Mouse (Mus musculus) limb, embryonic 11.5 days (tissue): ENCODE measurements at regions not wholly inside any gene's neighbourhood (a gene's known extent, or its start where the extent isn't known, plus 50 kb on each side); places are given as distances from the start of the nearest gene placed in this dataset.

Experiments used
- ATAC-seq: fragments of 200-750 bp; cut with Nextera tagmentation; 2 replicates; pipeline ENCODE4 v1.8.0; 2017; ENCODE audit warnings: low read depth; ENCODE audit not compliant: insufficient number of reproducible peaks, low FRiP score, low TSS enrichment
- DNase-seq: peaks from one replicate; pipeline ENCODE4 v3.0.0-alpha.2; 2015; ENCODE audit warnings: low spot score
- H3K27ac ChIP-seq: fragments of 300-500 bp; sonication (generic); replicated peaks from 2 replicates; pipeline ENCODE4 v1.5.1; 2014; ENCODE audit warnings: low read depth, mild to moderate bottlenecking, low read length
- H3K27me3 ChIP-seq: fragments of 300-500 bp; sonication (generic); 2 replicates; pipeline ENCODE4 v1.6.1; 2014; ENCODE audit warnings: mild to moderate bottlenecking, low read length, mixed read lengths; ENCODE audit not compliant: control insufficient read depth, insufficient read depth
- H3K36me3 ChIP-seq: fragments of 300-500 bp; sonication (generic); 2 replicates; pipeline ENCODE4 v1.6.1; 2014; ENCODE audit warnings: mild to moderate bottlenecking, low read length, moderate library complexity, mixed read lengths; ENCODE audit not compliant: control insufficient read depth, insufficient read depth
- H3K4me1 ChIP-seq: fragments of 300-500 bp; sonication (generic); 2 replicates; pipeline ENCODE4 v1.6.1; 2014; ENCODE audit warnings: low read length, mixed read lengths; ENCODE audit not compliant: control insufficient read depth, insufficient read depth
- H3K4me2 ChIP-seq: fragments of 300-500 bp; sonication (generic); 2 replicates; pipeline ENCODE4 v1.6.1; 2014; ENCODE audit warnings: low read depth, mild to moderate bottlenecking, moderate library complexity; ENCODE audit not compliant: severe bottlenecking
- H3K4me3 ChIP-seq: fragments of 300-500 bp; sonication (generic); 2 replicates; pipeline ENCODE4 v1.5.1; 2014; ENCODE audit warnings: low read depth, low read length
- H3K9ac ChIP-seq: fragments of 300-500 bp; sonication (generic); 2 replicates; pipeline ENCODE4 v1.6.1; 2014; ENCODE audit warnings: mild to moderate bottlenecking, low read length
- H3K9me3 ChIP-seq: fragments of 300-500 bp; sonication (generic); 2 replicates; pipeline ENCODE4 v1.6.1; 2016; ENCODE audit warnings: low read length; ENCODE audit not compliant: control insufficient read depth
- WGBS: fragments of 180-500 bp; shearing (Covaris S2); extraction: QIAGEN DNeasy Blood & Tissue Kit; methylation state at CpG from one replicate; pipeline ENCODE4 v1.1.7; 2014; 5-methylcytosine and 5-hydroxymethylcytosine counted together

DNA sequence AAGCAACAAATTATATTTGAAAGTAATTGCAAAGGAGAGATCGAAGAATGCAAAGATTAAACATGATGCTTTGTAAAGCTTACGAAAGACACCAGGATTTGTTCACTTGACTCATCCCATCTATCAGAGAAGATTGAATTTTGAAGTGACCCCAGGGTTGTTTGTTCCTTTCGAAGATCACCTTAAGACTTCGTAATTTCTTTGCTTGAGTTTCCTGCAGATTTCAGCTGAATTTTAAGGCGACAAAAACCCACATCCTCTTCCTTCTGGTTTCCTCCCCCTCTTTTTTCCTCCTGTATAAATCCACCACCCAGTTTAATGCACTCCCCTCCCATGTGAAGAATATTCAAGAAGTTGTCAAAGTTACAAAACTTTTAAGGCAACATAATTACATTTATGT is 747.7 kb upstream of the A1bg start:
- Histone ChIP-seq H3K9me3 (no peaks in the 10 kb centered on the region), H3K36me3 (no peaks in the 10 kb centered on the region), H3K27me3 (no peaks in the 10 kb centered on the region), H3K4me3 (no peak overlapping the region), H3K9ac (no peak overlapping the region), H3K4me2 (no peak overlapping the region), H3K27ac (no peak overlapping the region), H3K4me1 (no peaks in the 10 kb centered on the region)
- ATAC-seq (no peak), DNase-seq (no peak)
- 79% methylated on average over 5 of the region's 5 CpGs for WGBS

DNA sequence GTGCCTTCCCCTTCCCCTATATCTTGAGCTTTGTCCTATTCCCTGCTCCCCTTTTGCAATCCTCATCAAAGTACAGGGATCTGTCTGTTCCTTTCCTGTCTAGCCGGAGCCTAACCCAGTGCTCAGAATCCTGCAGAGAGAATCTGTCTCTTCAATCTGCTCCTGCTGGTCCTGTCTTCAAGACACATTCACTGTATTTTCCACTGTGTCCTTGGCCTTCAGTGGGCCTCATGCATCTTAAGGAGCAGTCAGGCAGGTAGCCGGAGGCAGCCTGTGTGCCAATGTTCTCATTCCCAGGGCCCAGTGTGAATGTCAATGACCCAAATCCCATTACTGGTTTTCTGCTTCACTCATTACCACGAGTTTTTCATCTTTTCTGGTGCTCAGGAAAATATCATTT is 737.8 kb upstream of the A1bg start:
- H3K27ac ChIP-seq, result no peak overlapping the region
- H3K27me3 ChIP-seq, result no peaks in the 10 kb centered on the region
- WGBS, result 66% methylated on average over 3 of the region's 3 CpGs
- DNase-seq, result no peak
- H3K4me1 ChIP-seq, result no peaks in the 10 kb centered on the region
- H3K9ac ChIP-seq, result no peak overlapping the region
- no peak for ATAC-seq
- H3K4me3 ChIP-seq, result no peak overlapping the region
- H3K9me3 ChIP-seq, result no peaks in the 10 kb centered on the region
- H3K36me3 ChIP-seq, result no peaks in the 10 kb centered on the region
- no peak overlapping the region for H3K4me2 ChIP-seq

DNA sequence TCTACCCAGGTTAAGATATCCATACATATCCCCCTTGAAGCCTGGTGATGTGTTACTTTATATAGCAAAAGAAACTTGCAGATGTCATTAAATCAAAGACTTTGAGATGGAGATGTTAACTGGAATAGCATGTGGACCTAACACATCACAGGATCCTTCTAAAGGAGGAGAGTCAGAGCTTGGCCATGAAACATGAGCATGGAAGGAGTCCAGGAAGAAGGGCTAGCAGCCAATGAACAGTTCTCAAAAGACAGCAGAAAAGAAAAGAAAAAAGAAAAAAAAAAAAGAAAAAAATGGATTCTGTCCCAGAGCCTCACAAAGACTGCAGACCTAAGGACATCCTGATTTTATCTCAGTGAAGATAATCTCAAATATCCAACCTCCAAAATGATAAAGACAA is 734.1 kb upstream of the A1bg start:
- Histone ChIP-seq H3K4me2 (no peak overlapping the region), H3K27me3 (no peaks in the 10 kb centered on the region), H3K4me3 (no peak overlapping the region), H3K27ac (no peak overlapping the region), H3K4me1 (no peaks in the 10 kb centered on the region), H3K9ac (no peak overlapping the region), H3K9me3 (no peaks in the 10 kb centered on the region), H3K36me3 (no peaks in the 10 kb centered on the region)
- DNase-seq (no peak), ATAC-seq (no peak)

DNA sequence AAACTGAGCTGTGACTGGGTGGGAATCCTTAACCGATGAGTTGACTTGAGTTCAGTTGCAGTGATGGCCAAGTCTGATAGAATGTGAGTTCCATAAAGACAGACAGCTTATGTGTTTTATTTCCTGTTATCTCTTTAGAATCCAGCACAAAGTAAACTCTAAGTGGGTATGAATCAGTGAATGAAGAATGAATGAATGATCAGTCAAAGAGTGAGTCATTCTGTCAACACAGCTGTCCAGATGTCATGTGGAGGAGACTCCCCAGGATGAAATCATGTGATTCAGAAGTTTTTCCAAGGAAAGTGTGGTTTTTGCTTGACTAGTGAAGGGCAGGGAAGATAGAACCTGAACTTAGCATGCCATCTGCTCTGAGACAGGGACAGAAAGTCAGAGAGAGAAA is 732.0 kb upstream of the A1bg start:
- ATAC-seq (no peak), DNase-seq (no peak)
- no peaks in the 10 kb centered on the region for H3K36me3 ChIP-seq
- H3K9me3 ChIP-seq, result no peaks in the 10 kb centered on the region
- no peaks in the 10 kb centered on the region for H3K4me1 ChIP-seq
- no peak overlapping the region for H3K27ac ChIP-seq
- H3K27me3 ChIP-seq, result no peaks in the 10 kb centered on the region
- no peak overlapping the region for H3K4me3 ChIP-seq
- H3K4me2 ChIP-seq, result no peak overlapping the region
- WGBS, result 91% methylated on average over 1 of the region's 1 CpGs
- no peak overlapping the region for H3K9ac ChIP-seq

DNA sequence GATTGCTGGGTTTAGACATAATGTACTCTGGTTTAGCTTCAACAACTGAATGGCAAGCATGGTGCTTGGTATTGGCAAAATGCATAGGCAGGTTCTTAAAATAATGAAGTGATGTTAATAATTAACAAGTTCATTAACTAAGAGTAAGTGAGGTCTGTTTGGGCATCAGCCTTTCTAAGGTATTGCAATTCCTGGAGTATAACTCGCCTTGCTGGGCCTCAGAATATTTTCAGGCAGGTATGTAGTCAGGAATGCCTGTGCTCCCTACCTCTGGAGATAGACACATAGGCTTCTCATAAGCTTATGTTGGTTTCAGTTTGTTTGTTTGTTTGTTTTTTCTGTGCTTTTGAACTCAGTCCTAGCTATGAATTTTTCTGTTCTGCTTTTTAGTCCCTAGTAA is 731.0 kb upstream of the A1bg start:
- Histone ChIP-seq H3K36me3 (no peaks in the 10 kb centered on the region), H3K9ac (no peak overlapping the region), H3K4me1 (no peaks in the 10 kb centered on the region), H3K27me3 (no peaks in the 10 kb centered on the region), H3K9me3 (no peaks in the 10 kb centered on the region), H3K4me3 (no peak overlapping the region), H3K27ac (no peak overlapping the region), H3K4me2 (no peak overlapping the region)
- whole genome bisulfite sequencing, result 83% methylated on average over 1 of the region's 1 CpGs
- no peak for ATAC-seq
- no peak for DNase-seq

DNA sequence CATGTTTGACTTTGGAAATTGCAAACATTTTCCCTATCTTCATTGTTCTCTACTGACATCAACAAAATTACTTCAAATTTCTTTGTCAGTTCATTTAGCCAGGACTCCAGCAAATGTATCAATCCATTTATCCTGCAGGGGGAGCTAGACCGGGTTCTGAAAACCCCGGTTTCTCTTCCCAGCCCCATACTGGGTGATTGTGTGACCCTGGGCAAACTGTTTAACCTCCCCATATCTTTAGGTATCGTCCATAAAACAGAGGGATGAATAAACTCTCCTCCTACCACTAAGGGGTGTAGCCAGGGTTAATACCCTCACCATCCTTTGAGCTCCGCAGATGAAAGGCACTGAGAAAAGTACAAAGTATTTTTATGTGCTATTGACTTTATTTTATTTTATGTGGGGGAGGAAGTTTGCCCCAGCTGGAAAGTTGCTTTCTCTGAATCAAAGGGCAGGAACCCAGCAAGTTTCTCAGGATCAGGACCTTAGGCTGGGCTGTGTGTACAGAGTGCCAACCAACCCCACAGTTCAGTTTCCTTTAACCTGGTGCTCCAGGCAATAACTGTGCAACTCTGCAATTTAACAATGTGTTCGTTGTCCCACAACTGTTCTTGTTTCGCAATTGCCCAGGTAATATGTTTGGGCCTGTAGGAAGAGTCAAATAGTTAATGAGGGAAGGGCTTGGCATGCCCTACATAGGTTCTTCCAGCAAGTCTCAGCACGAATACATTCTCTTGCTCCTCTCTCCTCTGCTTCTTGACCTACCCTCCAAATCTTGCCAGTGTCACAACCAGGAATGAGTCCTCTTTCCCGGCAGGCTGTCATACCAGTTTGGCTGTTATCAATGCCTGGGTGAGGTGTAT is 696.1 kb upstream of the A1bg start:
- no peak overlapping the region for H3K9ac ChIP-seq
- H3K9me3 ChIP-seq, result no peaks in the 10 kb centered on the region
- no peak for DNase-seq
- no peak overlapping the region for H3K4me2 ChIP-seq
- H3K36me3 ChIP-seq, result no peaks in the 10 kb centered on the region
- H3K27ac ChIP-seq, result no peak overlapping the region
- no peaks in the 10 kb centered on the region for H3K27me3 ChIP-seq
- H3K4me3 ChIP-seq, result no peak overlapping the region
- WGBS, result 59% methylated on average over 8 of the region's 8 CpGs
- H3K4me1 ChIP-seq, result no peaks in the 10 kb centered on the region
- no peak for ATAC-seq

DNA sequence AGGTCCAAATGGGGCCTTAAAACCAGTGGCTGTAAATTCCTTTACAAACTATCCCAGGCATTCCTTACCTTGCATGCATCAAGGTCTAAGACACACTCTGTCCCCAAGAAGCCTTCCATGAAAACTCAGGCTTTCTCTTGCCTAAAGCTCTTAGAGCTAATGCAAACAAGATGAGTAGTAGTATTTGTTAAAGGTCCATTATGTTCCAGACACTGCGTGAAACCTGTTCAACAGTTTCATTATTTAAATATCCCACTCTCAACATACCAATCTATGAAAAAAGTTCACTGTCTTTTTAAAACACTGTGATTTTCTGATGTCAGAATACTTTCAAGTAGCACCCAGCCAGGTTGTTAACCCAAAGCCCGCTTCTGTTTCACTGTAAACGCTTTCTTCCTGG is 687.9 kb upstream of the A1bg start:
- WGBS, result 83% methylated on average over 3 of the region's 3 CpGs
- H3K4me2 ChIP-seq, result no peak overlapping the region
- H3K27ac ChIP-seq, result no peak overlapping the region
- H3K36me3 ChIP-seq, result no peaks in the 10 kb centered on the region
- DNase-seq (no peak), ATAC-seq (no peak)
- H3K27me3 ChIP-seq, result no peaks in the 10 kb centered on the region
- no peak overlapping the region for H3K4me3 ChIP-seq
- no peaks in the 10 kb centered on the region for H3K9me3 ChIP-seq
- no peaks in the 10 kb centered on the region for H3K4me1 ChIP-seq
- no peak overlapping the region for H3K9ac ChIP-seq

DNA sequence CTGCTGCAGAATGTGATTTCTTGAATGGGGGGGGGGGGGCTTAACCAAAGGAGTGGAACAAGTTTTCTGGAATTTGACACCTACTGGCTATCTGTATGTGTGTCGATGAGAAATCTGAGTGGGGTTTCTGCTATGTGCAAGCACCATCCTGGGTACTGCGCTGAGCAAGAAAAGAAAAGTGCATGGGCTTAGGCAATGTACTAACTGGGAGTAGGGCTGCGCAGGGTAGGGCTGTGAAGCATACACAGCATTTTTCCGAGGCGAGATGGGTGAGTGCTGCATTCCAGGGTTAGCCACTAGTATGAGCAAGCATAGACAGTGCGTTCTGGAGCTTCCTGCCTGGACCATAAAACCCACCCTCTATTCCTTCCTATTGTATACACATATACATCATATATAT is 686.8 kb upstream of the A1bg start:
- Histone ChIP-seq H3K27me3 (no peaks in the 10 kb centered on the region), H3K36me3 (no peaks in the 10 kb centered on the region), H3K27ac (no peak overlapping the region), H3K4me2 (no peak overlapping the region), H3K4me3 (no peak overlapping the region), H3K4me1 (no peaks in the 10 kb centered on the region), H3K9me3 (no peaks in the 10 kb centered on the region), H3K9ac (no peak overlapping the region)
- DNase-seq (no peak), ATAC-seq (peak; percentile 17; the same call in 1 of the 2 replicates)
- 81% methylated on average over 6 of the region's 6 CpGs for WGBS

DNA sequence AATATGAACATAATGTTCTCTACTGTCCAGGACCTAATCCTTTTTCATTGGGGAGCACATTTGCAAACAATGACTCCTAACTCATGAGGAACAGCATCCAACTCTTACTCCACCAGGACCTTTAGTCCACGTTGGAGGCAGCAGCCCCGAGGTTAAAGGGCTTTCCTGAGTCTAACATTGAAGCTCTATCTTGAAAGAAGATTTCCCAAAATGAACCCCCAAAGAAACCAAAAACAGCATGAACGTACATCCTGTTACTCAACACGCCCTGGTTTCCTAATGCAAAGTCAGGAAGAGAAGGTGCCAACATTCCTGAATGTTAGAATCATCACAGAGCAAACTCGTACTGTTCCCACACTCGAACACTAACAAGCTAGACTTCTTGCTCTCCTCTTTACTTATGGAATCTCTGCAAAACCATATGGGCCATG is 685.5 kb upstream of the A1bg start:
- H3K9me3 ChIP-seq, result no peaks in the 10 kb centered on the region
- no peak overlapping the region for H3K4me3 ChIP-seq
- no peak overlapping the region for H3K27ac ChIP-seq
- WGBS, result 81% methylated on average over 6 of the region's 6 CpGs
- ATAC-seq (no peak), DNase-seq (no peak)
- H3K36me3 ChIP-seq, result no peaks in the 10 kb centered on the region
- H3K4me1 ChIP-seq, result no peaks in the 10 kb centered on the region
- no peak overlapping the region for H3K4me2 ChIP-seq
- H3K9ac ChIP-seq, result no peak overlapping the region
- no peaks in the 10 kb centered on the region for H3K27me3 ChIP-seq
